Mouse (Mus musculus): ENCODE results near the gene Tmem168. TPM values are rescaled to one million over a fixed set of nuclear protein-coding genes. Genes with fewer than 3 reads are reported as not detected.
A peak's percentile ranks its signal among the peaks of the same experiment; 100 is the strongest.

Gene Tmem168
- polyA plus RNA-seq, 1 experiment from 2014 or later: 20.0 TPM

DNA sequence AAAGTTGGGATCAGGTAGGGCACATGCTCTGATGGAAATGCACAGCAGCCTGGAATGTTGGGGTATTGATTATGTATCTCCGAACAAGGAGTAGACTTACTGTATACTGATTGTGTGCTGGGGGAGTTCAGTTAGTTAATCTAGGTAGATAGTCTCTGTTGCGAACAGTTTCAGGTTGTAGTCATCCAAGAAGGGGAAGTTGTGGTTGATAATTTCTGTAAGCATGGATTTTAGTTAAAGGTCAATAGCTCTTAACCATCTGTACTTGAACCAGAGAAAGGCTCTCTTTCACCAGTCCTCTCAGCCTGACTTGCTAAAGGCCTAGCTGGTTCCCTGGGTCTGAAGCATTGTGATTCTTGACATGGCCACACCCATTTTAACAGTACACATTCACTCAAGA is 3.0 kb upstream of the Tmem168 start:
- Histone ChIP-seq H3K4me1 (replicated peaks) (peaks cover 11% of the 10 kb centered on the region), H3K27me3 (no peaks in the 10 kb centered on the region), H3K27ac (replicated peaks) (no peak overlapping the region), H3K9me3 (no peaks in the 10 kb centered on the region), H3K9ac (no peak overlapping the region), H3K36me3 (no peaks in the 10 kb centered on the region), H3K4me2 (no peak overlapping the region), H3K4me3 (no peak overlapping the region)
- WGBS: 100% methylated on average over 2 of the region's 2 CpGs
- ATAC-seq (ENCODE audit: low FRiP score, low read depth): no peak

DNA sequence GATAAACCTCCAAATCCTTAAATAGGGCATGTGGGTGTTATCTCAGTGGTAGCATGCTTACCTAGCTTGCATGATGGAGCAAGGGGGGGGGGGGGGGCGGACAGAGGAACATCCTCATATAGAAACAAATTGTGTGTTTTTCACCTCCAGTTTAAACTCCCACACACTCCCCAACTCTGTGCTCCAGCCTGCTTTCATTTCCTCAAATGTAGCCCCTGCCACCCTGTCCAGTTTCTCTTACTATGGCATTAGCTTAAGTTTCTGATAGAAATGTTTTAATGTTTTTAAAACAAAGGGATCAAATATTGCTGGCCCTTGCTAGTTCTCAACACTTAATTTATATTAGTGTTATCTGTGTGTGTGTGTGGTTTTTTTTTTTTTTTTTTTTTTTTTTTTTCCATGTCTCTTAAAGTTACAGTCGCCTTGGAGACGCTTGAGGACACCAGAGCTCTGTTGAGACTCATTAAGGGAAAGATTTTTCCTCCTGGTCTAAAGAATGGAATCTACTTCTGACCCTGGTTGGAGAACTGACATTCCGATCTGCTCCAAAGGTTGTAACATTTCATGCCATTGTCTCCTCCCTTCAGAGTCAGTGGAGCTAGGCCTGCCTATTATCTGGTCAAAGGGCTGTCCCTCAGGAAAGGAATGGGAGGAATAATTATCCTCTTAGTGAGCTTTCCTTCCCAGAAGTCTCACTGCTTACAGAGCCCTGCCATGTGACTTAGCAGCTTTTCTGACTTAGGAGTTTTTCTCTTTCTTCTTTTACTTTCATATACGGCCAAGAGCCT is 1.6 kb upstream of the Tmem168 start:
- Histone ChIP-seq H3K9me3 (no peaks in the 10 kb centered on the region), H3K9ac (no peak overlapping the region), H3K27me3 (no peaks in the 10 kb centered on the region), H3K4me3 (no peak overlapping the region), H3K4me2 (no peak overlapping the region), H3K36me3 (no peaks in the 10 kb centered on the region), H3K4me1 (replicated peaks) (peaks cover 16% of the 10 kb centered on the region), H3K27ac (replicated peaks) (no peak overlapping the region)
- 55% methylated on average over 5 of the region's 5 CpGs for WGBS
- ATAC-seq (ENCODE audit: low FRiP score, low read depth): no peak

DNA sequence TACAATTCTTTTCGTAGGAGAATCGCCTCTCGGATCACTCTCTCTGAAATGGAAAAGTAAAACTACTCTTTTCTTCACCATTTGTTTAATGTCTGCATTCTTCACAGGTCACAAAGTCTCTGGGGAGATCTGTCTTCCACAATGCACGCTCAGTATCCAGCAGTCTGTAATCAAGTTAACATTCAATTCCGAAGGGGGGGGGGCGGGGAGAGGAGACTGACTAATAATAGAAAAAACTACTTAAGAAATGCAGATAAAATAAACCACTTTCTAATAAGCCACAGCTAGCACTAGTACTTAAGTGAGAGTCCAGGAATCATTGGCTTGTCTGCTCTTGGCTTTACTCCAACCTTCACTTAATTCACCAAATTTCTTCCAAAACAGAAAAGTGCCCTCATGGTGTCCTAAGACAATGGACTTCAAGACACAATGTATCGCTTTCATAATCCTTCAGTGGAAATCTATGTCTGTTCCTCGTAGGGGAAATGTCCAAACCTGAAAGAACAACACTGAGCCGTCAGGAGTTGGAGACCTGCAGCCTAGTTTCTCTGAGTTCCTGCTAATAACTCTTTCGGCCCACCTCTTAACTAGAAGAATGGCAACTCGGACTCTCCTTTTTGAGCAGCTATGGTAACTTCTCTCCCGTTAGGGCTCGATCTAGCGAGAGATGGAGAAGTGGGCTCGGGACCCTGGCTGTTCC is 829 bp downstream of the Tmem168 start:
- Histone ChIP-seq H3K9me3 (no peaks in the 10 kb centered on the region), H3K27me3 (no peaks in the 10 kb centered on the region), H3K27ac (replicated peaks) (peak overlapping the region; percentile 94), H3K36me3 (no peaks in the 10 kb centered on the region; the same call in 1 of the 2 replicates), H3K9ac (peak overlapping the region; percentile 87), H3K4me3 (peak overlapping the region; percentile 82), H3K4me1 (replicated peaks) (peaks cover 19% of the 10 kb centered on the region), H3K4me2 (peak overlapping the region; percentile 67)
- 12% methylated on average over 15 of the region's 15 CpGs for WGBS
- ATAC-seq (ENCODE audit: low FRiP score, low read depth): no peak

DNA sequence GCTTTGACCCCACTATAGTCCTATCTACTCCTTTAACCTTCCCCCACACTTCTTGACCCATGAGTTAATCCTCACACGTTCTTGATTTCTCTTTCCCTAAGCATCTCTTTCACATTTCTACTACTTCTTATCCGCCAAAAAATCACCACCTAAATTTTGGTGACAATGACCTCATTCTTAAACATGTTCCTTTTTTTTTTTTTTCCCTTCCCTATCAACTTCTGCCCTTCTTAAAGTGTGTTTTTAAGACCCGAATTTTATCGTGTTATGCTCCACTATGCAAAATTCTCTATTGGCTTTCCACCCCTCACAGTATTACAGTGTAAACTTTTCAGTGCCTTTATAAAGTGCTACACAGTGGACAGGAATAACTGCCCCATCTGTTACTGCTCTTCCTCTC is 1.5 kb downstream of the Tmem168 start:
- WGBS: 84% methylated on average over 4 of the region's 4 CpGs
- Histone ChIP-seq H3K27ac (replicated peaks) (no peak overlapping the region), H3K27me3 (no peaks in the 10 kb centered on the region), H3K36me3 (no peaks in the 10 kb centered on the region; the same call in 1 of the 2 replicates), H3K9me3 (no peaks in the 10 kb centered on the region), H3K4me2 (peak overlapping the region; percentile 67), H3K9ac (0 out of 2 replicates have a peak overlapping the region, but pooled peaks have one; percentile 87), H3K4me3 (peak overlapping the region; percentile 82), H3K4me1 (replicated peaks) (peaks cover 25% of the 10 kb centered on the region)
- no peak for ATAC-seq (ENCODE audit: low FRiP score, low read depth)

DNA sequence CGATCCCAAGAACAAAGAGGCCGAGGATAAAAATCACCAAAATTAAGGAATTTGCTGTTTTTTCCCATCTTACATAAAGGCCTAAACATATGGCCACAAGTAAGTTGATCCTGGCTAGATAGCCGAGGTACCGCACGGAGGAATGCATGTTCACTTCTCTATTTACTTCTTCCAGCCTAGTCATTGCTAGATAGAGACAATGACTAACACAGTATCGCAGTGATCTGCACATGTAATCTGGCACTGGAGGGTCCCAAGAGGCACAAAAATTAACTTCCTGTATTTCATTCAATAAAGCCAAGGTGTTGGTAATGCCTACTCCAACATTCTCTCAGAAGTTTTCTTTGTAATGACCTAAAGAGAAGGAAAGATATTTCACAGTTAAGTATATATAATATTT is 4.8 kb downstream of the Tmem168 start:
- no peak overlapping the region for H3K27ac ChIP-seq (replicated peaks)
- H3K4me1 ChIP-seq (replicated peaks): peaks cover 28% of the 10 kb centered on the region
- no peaks in the 10 kb centered on the region for H3K9me3 ChIP-seq
- no peak for ATAC-seq (ENCODE audit: low FRiP score, low read depth)
- no peaks in the 10 kb centered on the region for H3K27me3 ChIP-seq
- H3K4me2 ChIP-seq: no peak overlapping the region
- H3K36me3 ChIP-seq: no peaks in the 10 kb centered on the region; the same call in 1 of the 2 replicates
- WGBS: 92% methylated on average over 6 of the region's 6 CpGs
- no peak overlapping the region for H3K4me3 ChIP-seq
- H3K9ac ChIP-seq: no peak overlapping the region

DNA sequence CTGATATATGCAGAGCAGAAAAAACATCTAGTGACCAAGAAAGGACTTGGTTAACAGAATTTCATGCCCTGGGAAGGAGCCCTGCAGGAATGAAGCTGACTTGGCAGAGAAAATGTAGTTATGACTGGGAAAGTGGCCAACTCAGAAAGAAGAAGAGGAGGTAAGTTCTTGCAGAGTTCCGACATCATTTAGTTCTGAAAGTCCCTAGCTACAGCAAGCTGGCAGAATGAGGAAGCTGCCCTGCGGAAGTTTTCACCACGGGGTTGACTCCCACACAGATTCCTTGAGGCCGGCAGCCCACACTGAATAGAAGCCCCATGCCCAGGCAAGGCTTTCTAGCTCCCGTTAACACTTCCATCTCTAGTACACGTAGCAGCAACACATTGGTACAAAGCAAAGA is 6.3 kb downstream of the Tmem168 start:
- WGBS: 54% methylated on average over 6 of the region's 6 CpGs
- 0 out of 2 replicates have a peak overlapping the region, but pooled peaks have one; percentile 11 for H3K4me2 ChIP-seq

DNA sequence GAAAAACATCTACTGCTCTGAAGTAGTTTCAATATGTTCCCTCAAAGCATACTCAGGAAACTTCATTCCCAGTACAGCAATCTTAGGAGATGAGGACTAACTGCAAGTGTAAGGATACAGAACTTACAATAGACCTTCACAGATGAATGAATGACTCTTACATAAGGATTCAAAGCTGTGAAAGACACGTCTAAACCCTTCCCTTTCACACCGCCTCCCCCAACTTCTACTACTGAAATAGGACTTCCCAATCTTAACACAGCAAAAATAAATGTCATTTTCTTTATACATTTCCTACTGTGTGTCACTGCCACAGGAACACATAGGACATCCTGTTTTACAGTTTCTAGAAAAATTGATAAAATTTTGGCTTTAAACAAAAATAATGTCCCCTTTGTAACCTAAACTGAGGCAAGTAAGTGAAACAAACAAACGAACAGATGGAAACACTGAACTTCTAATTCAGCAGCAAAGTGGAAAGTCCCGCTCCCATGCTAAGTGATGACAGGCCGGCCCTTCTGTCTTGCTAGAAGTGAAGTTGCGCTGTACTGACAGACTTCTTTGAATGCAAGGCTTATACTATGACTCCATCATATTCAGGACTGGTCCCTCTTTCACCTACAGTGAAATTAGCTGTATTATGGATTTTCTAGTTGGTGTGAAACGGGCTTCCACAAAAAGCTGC is 9.5 kb downstream of the Tmem168 start:
- Histone ChIP-seq H3K27me3 (no peaks in the 10 kb centered on the region), H3K4me2 (no peak overlapping the region), H3K9ac (no peak overlapping the region), H3K4me1 (replicated peaks) (peaks cover 12% of the 10 kb centered on the region), H3K9me3 (no peaks in the 10 kb centered on the region), H3K36me3 (peaks cover 6% of the 10 kb centered on the region), H3K27ac (replicated peaks) (no peak overlapping the region), H3K4me3 (no peak overlapping the region)
- no peak for ATAC-seq (ENCODE audit: low FRiP score, low read depth)
- WGBS: 86% methylated on average over 7 of the region's 7 CpGs

More for the DNA sequence above, 6.3 kb downstream of the Tmem168 start:
- ATAC-seq (ENCODE audit: low FRiP score, low read depth): peak; percentile 56; the same call in 1 of the 2 replicates
- H3K9me3 ChIP-seq: no peaks in the 10 kb centered on the region
- no peaks in the 10 kb centered on the region; the same call in 1 of the 2 replicates for H3K36me3 ChIP-seq
- H3K4me3 ChIP-seq: no peak overlapping the region
- H3K9ac ChIP-seq: no peak overlapping the region
- no peaks in the 10 kb centered on the region for H3K27me3 ChIP-seq
- H3K4me1 ChIP-seq (replicated peaks): peaks cover 22% of the 10 kb centered on the region
- 0 out of 2 replicates have a peak overlapping the region, but pooled peaks have one; percentile 4 for H3K27ac ChIP-seq (replicated peaks)

DNA sequence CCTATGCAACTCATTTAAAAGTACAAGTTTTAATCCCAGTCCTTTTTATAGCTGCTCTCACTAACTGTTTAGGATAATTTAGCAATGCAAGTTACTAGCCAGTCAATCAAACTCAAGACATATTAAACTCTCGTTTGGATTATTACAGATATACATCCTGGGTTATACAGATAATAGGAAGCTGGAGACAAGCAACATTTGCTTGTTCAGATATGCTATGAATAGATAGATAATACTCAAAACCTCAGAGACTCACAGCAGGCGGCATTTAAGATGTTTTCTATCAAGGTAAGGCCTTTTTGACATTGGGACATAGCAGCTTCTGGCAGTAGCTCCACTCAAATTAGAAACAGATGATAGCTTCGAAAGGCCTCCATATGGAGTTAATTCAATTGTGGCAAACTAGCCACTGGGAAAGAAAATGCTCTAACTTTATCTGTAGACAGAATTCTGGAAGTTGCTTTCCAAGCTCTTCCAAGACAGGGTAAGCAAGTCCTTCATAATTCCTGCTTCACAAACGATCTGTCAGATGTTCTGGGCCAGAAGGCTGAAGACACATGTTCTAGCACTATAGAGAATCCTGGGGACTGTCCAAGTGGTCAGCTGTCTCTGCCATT is 15.1 kb downstream of the Tmem168 start:
- Histone ChIP-seq H3K27ac (replicated peaks) (no peak overlapping the region), H3K36me3 (peaks cover 33% of the 10 kb centered on the region), H3K27me3 (no peaks in the 10 kb centered on the region), H3K4me1 (replicated peaks) (no peaks in the 10 kb centered on the region), H3K4me2 (no peak overlapping the region), H3K9me3 (no peaks in the 10 kb centered on the region), H3K4me3 (no peak overlapping the region), H3K9ac (no peak overlapping the region)
- WGBS: 86% methylated on average over 4 of the region's 4 CpGs
- no peak for ATAC-seq (ENCODE audit: low FRiP score, low read depth)

DNA sequence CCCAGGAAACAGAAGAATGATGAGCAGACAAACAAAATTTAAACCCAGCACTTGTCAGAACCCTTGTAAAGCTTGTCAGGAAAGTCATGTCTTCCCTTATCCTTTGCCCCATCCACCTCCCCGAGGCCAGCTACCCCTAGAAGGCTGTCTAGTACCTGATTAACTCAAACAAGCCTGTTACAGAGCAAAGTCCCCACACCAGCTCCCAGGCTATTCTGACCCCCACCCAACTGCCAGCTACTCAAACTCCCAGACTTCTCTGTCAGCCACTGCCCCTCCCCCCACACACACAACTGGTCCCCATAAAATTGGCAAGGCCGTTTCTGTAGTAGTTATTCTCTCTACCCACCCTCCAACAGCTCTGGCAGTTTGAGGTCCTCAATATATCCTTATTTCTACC is 21.3 kb downstream of the Tmem168 start:
- no peak for ATAC-seq (ENCODE audit: low FRiP score, low read depth)
- no peak overlapping the region for H3K9ac ChIP-seq
- H3K36me3 ChIP-seq: peaks cover 23% of the 10 kb centered on the region
- H3K4me2 ChIP-seq: no peak overlapping the region
- no peak overlapping the region for H3K27ac ChIP-seq (replicated peaks)
- H3K9me3 ChIP-seq: no peaks in the 10 kb centered on the region
- H3K4me1 ChIP-seq (replicated peaks): no peaks in the 10 kb centered on the region
- WGBS: 64% methylated on average over 2 of the region's 2 CpGs
- no peak overlapping the region for H3K4me3 ChIP-seq
- no peaks in the 10 kb centered on the region for H3K27me3 ChIP-seq

DNA sequence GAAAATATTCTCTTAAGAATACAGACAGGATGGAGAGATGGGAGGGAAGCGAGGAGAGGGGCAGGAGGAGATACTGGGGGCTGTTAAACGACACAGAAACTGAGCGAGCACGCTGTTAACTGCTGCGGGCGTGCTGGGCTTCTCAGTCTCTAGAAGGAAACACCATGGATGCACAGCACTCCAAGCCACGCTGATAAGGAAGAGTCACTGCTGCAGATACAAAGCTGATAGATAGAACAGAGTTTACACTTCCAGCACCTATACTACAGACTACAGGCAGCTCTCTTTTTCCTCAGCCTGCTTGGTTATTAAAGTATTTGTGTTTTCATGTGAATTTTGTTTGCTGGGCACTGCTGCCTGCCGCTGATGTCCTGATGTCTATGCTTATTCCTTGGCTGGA is 21.7 kb downstream of the Tmem168 start:
- Histone ChIP-seq H3K27me3 (no peaks in the 10 kb centered on the region), H3K4me3 (no peak overlapping the region), H3K4me1 (replicated peaks) (no peaks in the 10 kb centered on the region), H3K27ac (replicated peaks) (no peak overlapping the region), H3K4me2 (no peak overlapping the region), H3K36me3 (peaks cover 20% of the 10 kb centered on the region), H3K9me3 (no peaks in the 10 kb centered on the region), H3K9ac (no peak overlapping the region)
- 91% methylated on average over 8 of the region's 8 CpGs for WGBS
- no peak for ATAC-seq (ENCODE audit: low FRiP score, low read depth)

DNA sequence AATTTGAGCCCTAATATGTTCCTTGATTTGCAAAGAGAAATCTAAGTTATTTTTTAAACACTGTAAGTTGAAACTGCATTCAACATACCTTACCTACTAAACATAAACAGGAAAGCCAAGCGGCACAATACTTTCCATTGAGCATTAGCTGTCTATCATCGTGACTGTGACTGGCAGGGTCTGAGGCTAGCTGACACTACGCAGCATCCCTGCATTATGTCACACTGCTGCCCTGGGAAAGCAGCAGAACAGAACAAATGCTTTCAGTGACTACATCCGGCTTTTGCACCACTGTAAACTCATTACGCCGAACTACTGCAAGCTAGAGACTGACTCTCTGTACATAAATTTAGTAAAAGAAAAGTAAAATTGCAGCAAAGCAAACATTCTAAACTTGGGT is 23.1 kb downstream of the Tmem168 start:
- Histone ChIP-seq H3K4me3 (no peak overlapping the region), H3K36me3 (peaks cover 16% of the 10 kb centered on the region), H3K27ac (replicated peaks) (no peak overlapping the region), H3K9me3 (no peaks in the 10 kb centered on the region), H3K9ac (no peak overlapping the region), H3K4me1 (replicated peaks) (no peaks in the 10 kb centered on the region), H3K27me3 (no peaks in the 10 kb centered on the region), H3K4me2 (no peak overlapping the region)
- 88% methylated on average over 6 of the region's 6 CpGs for WGBS
- no peak for ATAC-seq (ENCODE audit: low FRiP score, low read depth)

Measured in hindbrain, embryonic 15.5 days (tissue).